Comparison of ENCODE assay signal across 23 mouse cellular contexts in the genomic region with DNA sequence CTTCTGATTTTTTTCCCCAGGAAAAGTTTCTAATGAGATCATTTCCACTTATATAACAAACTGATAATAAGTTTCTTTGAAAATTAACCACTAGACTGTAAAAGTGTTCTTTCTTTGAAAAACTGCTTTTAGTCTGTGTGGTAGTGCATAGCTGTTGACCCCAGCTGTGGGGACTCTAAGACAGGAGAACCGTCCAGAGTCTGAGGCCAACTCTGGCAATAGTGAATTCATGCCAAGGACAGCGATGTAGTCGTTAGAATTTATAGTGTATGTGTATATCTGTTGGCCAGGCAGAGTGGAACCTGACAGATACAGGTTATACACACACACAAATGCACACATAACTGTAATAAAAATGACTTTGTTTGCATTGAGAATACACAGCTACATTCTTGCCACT. TPM values are rescaled to one million over a fixed set of nuclear protein-coding genes. Genes with fewer than 3 reads are reported as not detected.
DNase-seq lines count a peak whose midpoint lies in the region; ATAC-seq and TF ChIP-seq lines count a peak whose summit lies in the region.
"Had no signal": no experiment of that assay in that cellular context is flagged by ENCODE, and none has a peak within 500 bp of the region (broad histone marks: within the 10 kb centered on the region; RNA-seq: fewer than 3 reads in every experiment).

No protein-coding gene starts in this region.

- H3ac ChIP-seq in myocyte (ENCODE audit: control insufficient read depth, insufficient read length) = no peak overlapping the region

- H3K9me3 ChIP-seq in heart, embryonic 12.5 days (replicated peaks) = peaks cover 3% of the 10 kb centered on the region; the same call in 1 of the 2 replicates
- H3K9me3 ChIP-seq in kidney, embryonic 14.5 days (ENCODE audit: control insufficient read depth, low read length) = no peaks in the 10 kb centered on the region
- no peaks in the 10 kb centered on the region for H3K9me3 ChIP-seq in lung, embryonic 14.5 days (ENCODE audit: low read depth, low read length)
- H3K9me3 ChIP-seq: embryonic facial prominence, embryonic 13.5 days; forebrain, embryonic 15.5 days; limb, embryonic 15.5 days; midbrain, embryonic 15.5 days; neural tube, embryonic 15.5 days had no signal

- H3K4me2 ChIP-seq in heart, embryonic 12.5 days = no peak overlapping the region
- no peak overlapping the region for H3K4me2 ChIP-seq in kidney, embryonic 14.5 days (replicated peaks; ENCODE audit: low read depth, low read length)
- H3K4me2 ChIP-seq in lung, embryonic 14.5 days = no peak overlapping the region
- peak overlapping the region; percentile 70 for H3K4me2 ChIP-seq in myocyte (ENCODE audit: low read depth)
- H3K4me2 ChIP-seq: embryonic facial prominence, embryonic 13.5 days; forebrain, embryonic 15.5 days; limb, embryonic 15.5 days; midbrain, embryonic 15.5 days; neural tube, embryonic 15.5 days had no signal

- peaks cover 23% of the 10 kb centered on the region for H3K4me1 ChIP-seq in heart, embryonic 12.5 days (replicated peaks)
- H3K4me1 ChIP-seq in heart, adult 2 months (ENCODE audit: control insufficient read depth, insufficient read depth, low read length) = peaks cover 14% of the 10 kb centered on the region
- H3K4me1 ChIP-seq in kidney, embryonic 14.5 days (ENCODE audit: control insufficient read depth, insufficient read depth, low read length) = peaks cover 15% of the 10 kb centered on the region; the same call in 1 of the 2 replicates
- H3K4me1 ChIP-seq in lung, embryonic 14.5 days (ENCODE audit: insufficient read depth) = peaks cover 18% of the 10 kb centered on the region
- H3K4me1 ChIP-seq: forebrain, embryonic 15.5 days; limb, embryonic 15.5 days; midbrain, embryonic 15.5 days had no signal

- TF ChIP-seq EP300 in heart, adult 2 months (IDR thresholded peaks at IDR 0.05; ENCODE audit: insufficient read depth, low read depth, low read length) = no peak

- no peak overlapping the region for H3K9ac ChIP-seq in heart, embryonic 12.5 days
- no peak overlapping the region for H3K9ac ChIP-seq in heart, adult 2 months (ENCODE audit: low read depth, low read length)
- no peak overlapping the region for H3K9ac ChIP-seq in kidney, embryonic 14.5 days (ENCODE audit: low read depth, low read length)
- H3K9ac ChIP-seq in lung, embryonic 14.5 days = no peak overlapping the region
- H3K9ac ChIP-seq: embryonic facial prominence, embryonic 13.5 days; forebrain, embryonic 15.5 days; limb, embryonic 15.5 days; midbrain, embryonic 15.5 days; neural tube, embryonic 15.5 days had no signal

- no peak for TF ChIP-seq POLR2A in heart, adult 2 months (IDR thresholded peaks at IDR 0.05; ENCODE audit: insufficient read depth, low read depth, low read length)
- no peak for TF ChIP-seq POLR2A in myocyte (IDR thresholded peaks at IDR 0.05; ENCODE audit: insufficient read length, low read depth)

- H3K27me3 ChIP-seq in heart, embryonic 12.5 days (replicated peaks) = no peaks in the 10 kb centered on the region
- no peaks in the 10 kb centered on the region for H3K27me3 ChIP-seq in heart, adult 2 months (ENCODE audit: control insufficient read depth, insufficient read depth, low read length)
- no peaks in the 10 kb centered on the region for H3K27me3 ChIP-seq in kidney, embryonic 14.5 days (ENCODE audit: control insufficient read depth, insufficient read depth, low read length)
- H3K27me3 ChIP-seq in lung, embryonic 14.5 days (ENCODE audit: insufficient read depth, low read length) = no peaks in the 10 kb centered on the region
- H3K27me3 ChIP-seq in myocyte (ENCODE audit: control insufficient read depth, insufficient read depth, insufficient read length) = no peaks in the 10 kb centered on the region
- H3K27me3 ChIP-seq: CH12.LX; embryonic facial prominence, embryonic 13.5 days; forebrain, embryonic 15.5 days; limb, embryonic 15.5 days; midbrain, embryonic 15.5 days; neural tube, embryonic 15.5 days had no signal

- TF ChIP-seq CTCF in heart, adult 2 months (IDR thresholded peaks at IDR 0.05) = no peak
- TF ChIP-seq CTCF in lung, embryonic 14.5 days (IDR thresholded peaks at IDR 0.05; ENCODE audit: low read depth) = no peak

- H3K79me2 ChIP-seq in heart, adult 2 months (replicated peaks; ENCODE audit: control insufficient read depth, insufficient read depth, low read length) = peaks cover 9% of the 10 kb centered on the region; the same call in 1 of the 2 replicates
- no peaks in the 10 kb centered on the region for H3K79me2 ChIP-seq in myocyte (ENCODE audit: control insufficient read depth, insufficient read depth)

- no peak overlapping the region for H3K4me3 ChIP-seq in heart, embryonic 12.5 days
- no peak overlapping the region for H3K4me3 ChIP-seq in heart, adult 2 months
- no peak overlapping the region for H3K4me3 ChIP-seq in kidney, embryonic 14.5 days (ENCODE audit: low read length)
- no peak overlapping the region for H3K4me3 ChIP-seq in lung, embryonic 14.5 days (ENCODE audit: low read depth, low read length)
- H3K4me3 ChIP-seq in myocyte = no peak overlapping the region
- H3K4me3 ChIP-seq: embryonic facial prominence, embryonic 13.5 days; forebrain, embryonic 15.5 days; limb, embryonic 15.5 days; midbrain, embryonic 15.5 days; neural tube, embryonic 15.5 days had no signal

- H3K36me3 ChIP-seq in heart, embryonic 12.5 days = peaks cover 70% of the 10 kb centered on the region
- peaks cover 16% of the 10 kb centered on the region for H3K36me3 ChIP-seq in heart, adult 2 months (ENCODE audit: control insufficient read depth, insufficient read depth, low read length)
- peaks cover 43% of the 10 kb centered on the region for H3K36me3 ChIP-seq in kidney, embryonic 14.5 days (ENCODE audit: control insufficient read depth, insufficient read depth, low read length)
- peaks cover 60% of the 10 kb centered on the region for H3K36me3 ChIP-seq in lung, embryonic 14.5 days (ENCODE audit: insufficient read depth)
- peaks cover 40% of the 10 kb centered on the region for H3K36me3 ChIP-seq in myocyte (ENCODE audit: control insufficient read depth, insufficient read depth)

- 59% methylated on average over 3 of the region's 3 CpGs for WGBS in heart, embryonic 12.5 days
- WGBS in heart, adult 2 months = 23% methylated on average over 3 of the region's 3 CpGs
- WGBS in kidney, embryonic 14.5 days = 47% methylated on average over 3 of the region's 3 CpGs
- 27% methylated on average over 3 of the region's 3 CpGs for WGBS in lung, embryonic 14.5 days

- intact Hi-C loops in heart, adult 2 months (cut with DNase I) = loop anchor here (5.0 kb wide), 1 partner anchor 49 kb away; no protein-coding TSS in a partner anchor

- ATAC-seq in heart, embryonic 12.5 days (ENCODE audit: insufficient number of reproducible peaks, low FRiP score) = no peak
- no peak for ATAC-seq in kidney, embryonic 14.5 days (ENCODE audit: low FRiP score, low TSS enrichment)
- peak; percentile 47; the same call in 1 of the 2 replicates for ATAC-seq in lung, embryonic 14.5 days (ENCODE audit: insufficient read depth)
- ATAC-seq: forebrain, embryonic 15.5 days; hindbrain, embryonic 16.5 days; midbrain, embryonic 15.5 days had no signal

- DNase-seq in heart, adult 2 months = no peak
- DNase-seq in kidney, postnatal 14 days = no peak
- DNase-seq in lung, embryonic 14.5 days = peak; percentile 67
- DNase-seq in lung, postnatal 14 days = no peak
- DNase-seq: adrenal gland, postnatal 25 days; cerebellum, adult 11 months; cerebellum, postnatal 14 days; spleen, adult 18-20 months; thymus, adult 18-20 months; thymus, postnatal 4 days had no signal

- peak overlapping the region; percentile 58 for H3K27ac ChIP-seq in heart, embryonic 12.5 days (ENCODE audit: poor library complexity, severe bottlenecking)
- no peak overlapping the region; the same call in 1 of the 2 replicates for H3K27ac ChIP-seq in heart, adult 2 months
- H3K27ac ChIP-seq in kidney, embryonic 14.5 days (ENCODE audit: low read depth, low read length) = peak overlapping the region; percentile 14; the same call in 1 of the 2 replicates
- H3K27ac ChIP-seq in lung, embryonic 14.5 days (ENCODE audit: low read depth) = peak overlapping the region; percentile 77
- H3K27ac ChIP-seq: embryonic facial prominence, embryonic 13.5 days; forebrain, embryonic 15.5 days; limb, embryonic 15.5 days; midbrain, embryonic 15.5 days; neural tube, embryonic 15.5 days had no signal

TF ChIP-seq in myocyte, 11 proteins besides CTCF, POLR2A, EP300 and RAD21:
- TF ChIP-seq MYOD1 (IDR thresholded peaks at IDR 0.05; ENCODE audit: control insufficient read depth in 1 of 3, insufficient read length in 2 of 3, low read depth in 2 of 3) (no peak), CEBPB (IDR thresholded peaks at IDR 0.05; ENCODE audit: insufficient read depth, poor library complexity, severe bottlenecking) (no peak), POLR2AphosphoS2 (IDR thresholded peaks at IDR 0.05; ENCODE audit: insufficient read length, low read depth) (no peak), TCF3 (IDR thresholded peaks at IDR 0.05; ENCODE audit: insufficient read length, low read depth) (no peak), REST (IDR thresholded peaks at IDR 0.05; ENCODE audit: insufficient read depth, insufficient read length) (no peak), MAX (IDR thresholded peaks at IDR 0.05; ENCODE audit: low read depth) (no peak), E2F4 (IDR thresholded peaks at IDR 0.05; ENCODE audit: insufficient read depth) (no peak), MYOG (IDR thresholded peaks at IDR 0.05; ENCODE audit: control insufficient read depth in 1 of 3, insufficient read depth in 1 of 3, insufficient read length in 2 of 3, low read depth in 2 of 3) (no peak)
TF ChIP-seq in myocyte: peak in this region for 0.

RNA-seq across cellular contexts. Expression of gene Fermt2, which starts 51.4 kb away (rescaled TPM):
- polyA plus RNA-seq in heart, embryonic 12.5 days (2016; fragmentation: Nextera tagmentation; extraction: Ambion mirVana) = 191 and 206 TPM in 2 replicates
- 100 to 1,000 TPM; 230 to 250 TPM for total RNA-seq in heart, adult 2 months (2021)
- 80.7 and 175 TPM in 2 replicates for polyA plus RNA-seq in heart, adult 2 months (2012; rRNA removed)
- 147 and 172 TPM in 2 replicates for polyA plus RNA-seq in kidney, embryonic 14.5 days (2014; fragmentation: Nextera tagmentation; extraction: Ambion mirVana)
- polyA plus RNA-seq in lung, embryonic 14.5 days (2014; fragmentation: Nextera tagmentation; extraction: Ambion mirVana) = 209 and 229 TPM in 2 replicates
- polyA plus RNA-seq in myocyte (2012; fragmentation: generic; extraction: Trizol) = 37.9 TPM
- total RNA-seq: CH12.LX; hematopoietic stem cell, adult 5-6 weeks; megakaryocyte-erythroid progenitor cell, adult 5-6 weeks; MEL had no signal
